Mouse (Mus musculus) midbrain, embryonic 12.5 days (tissue): ENCODE data around the gene Calcoco2. TPM values are rescaled to one million over a fixed set of nuclear protein-coding genes. Genes with fewer than 3 reads are reported as not detected.

Experiments used
- ATAC-seq: fragments of 200-750 bp; cut with Nextera tagmentation; 2 replicates; pipeline ENCODE4 v1.8.0; 2017; ENCODE audit warnings: low read depth, moderate TSS enrichment, moderate library complexity; ENCODE audit not compliant: low FRiP score
- H3K27ac ChIP-seq: fragments of 300-500 bp; sonication (generic); replicated peaks from 2 replicates; pipeline ENCODE4 v1.5.1; 2016; ENCODE audit warnings: mild to moderate bottlenecking
- H3K27me3 ChIP-seq: fragments of 300-500 bp; sonication (generic); 2 replicates; pipeline ENCODE4 v1.6.1; 2016; ENCODE audit warnings: mild to moderate bottlenecking
- H3K36me3 ChIP-seq: fragments of 300-500 bp; sonication (generic); 2 replicates; pipeline ENCODE4 v1.6.1; 2016
- H3K4me1 ChIP-seq: fragments of 300-500 bp; sonication (generic); 2 replicates; pipeline ENCODE4 v1.6.1; 2016
- H3K4me2 ChIP-seq: fragments of 300-500 bp; sonication (generic); replicated peaks from 2 replicates; pipeline ENCODE4 v1.6.1; 2016; ENCODE audit warnings: mild to moderate bottlenecking, moderate library complexity
- H3K4me3 ChIP-seq: fragments of 300-500 bp; sonication (generic); 2 replicates; pipeline ENCODE4 v1.5.1; 2016; ENCODE audit warnings: mild to moderate bottlenecking
- H3K9ac ChIP-seq: fragments of 300-500 bp; sonication (generic); replicated peaks from 2 replicates; pipeline ENCODE4 v1.6.1; 2016; ENCODE audit warnings: mild to moderate bottlenecking, moderate library complexity
- H3K9me3 ChIP-seq: fragments of 300-500 bp; sonication (generic); 2 replicates; pipeline ENCODE4 v1.6.1; 2016; ENCODE audit warnings: mild to moderate bottlenecking
- WGBS: fragments of 180-500 bp; shearing (Covaris S2); methylation state at CpG from one replicate; pipeline ENCODE4 v1.1.7; 2016; 5-methylcytosine and 5-hydroxymethylcytosine counted together
- polyA plus RNA-seq: library from polyadenylated mRNA; unstranded; fragments of >200 nt; fragmentation: Nextera tagmentation; extraction: Ambion mirVana; gene quantifications from 2 replicates; pipeline ENCODE4 v1.2.1, GENCODE M21; 2016

Gene Calcoco2
- polyA plus RNA-seq, 1 experiment from 2014 or later, result not detected

GRCm38 (mm10) chr11:96058309-96058708 lies 53.5 kb downstream of the Calcoco2 start:
- Histone ChIP-seq H3K27me3 (no peaks in the 10 kb centered on the region), H3K4me2 (no peak overlapping the region), H3K4me1 (peaks cover 9% of the 10 kb centered on the region), H3K36me3 (peaks cover 79% of the 10 kb centered on the region), H3K9me3 (no peaks in the 10 kb centered on the region), H3K27ac (no peak overlapping the region), H3K9ac (no peak overlapping the region), H3K4me3 (no peak overlapping the region)
- ATAC-seq, result no peak
- WGBS, result 95% methylated on average over 4 of the region's 4 CpGs

GRCm38 (mm10) chr11:96050854-96051253 lies 60.9 kb downstream of the Calcoco2 start:
- no peaks in the 10 kb centered on the region for H3K4me1 ChIP-seq
- no peaks in the 10 kb centered on the region for H3K9me3 ChIP-seq
- 98% methylated on average over 3 of the region's 3 CpGs for WGBS
- H3K4me3 ChIP-seq, result no peak overlapping the region
- H3K27ac ChIP-seq, result no peak overlapping the region
- no peak overlapping the region for H3K9ac ChIP-seq
- no peaks in the 10 kb centered on the region for H3K27me3 ChIP-seq
- H3K36me3 ChIP-seq, result peaks cover 85% of the 10 kb centered on the region
- ATAC-seq, result no peak
- no peak overlapping the region for H3K4me2 ChIP-seq

GRCm38 (mm10) chr11:96049939-96050338 lies 61.8 kb downstream of the Calcoco2 start:
- no peak overlapping the region for H3K27ac ChIP-seq
- H3K9me3 ChIP-seq, result no peaks in the 10 kb centered on the region
- H3K4me1 ChIP-seq, result no peaks in the 10 kb centered on the region
- 76% methylated on average over 4 of the region's 4 CpGs for WGBS
- H3K36me3 ChIP-seq, result peaks cover 84% of the 10 kb centered on the region
- no peak overlapping the region for H3K4me2 ChIP-seq
- no peak for ATAC-seq
- H3K27me3 ChIP-seq, result no peaks in the 10 kb centered on the region
- H3K4me3 ChIP-seq, result no peak overlapping the region
- H3K9ac ChIP-seq, result no peak overlapping the region

Other genes with a start within 250 kb of the Calcoco2 start
- not detected in 2 replicates for gene B4galnt2, start 197.1 kb downstream of the Calcoco2 start, polyA plus RNA-seq
- 98.1 and 104 TPM in 2 replicates for gene Igf2bp1, start 106.0 kb downstream of the Calcoco2 start, polyA plus RNA-seq
- not detected in 2 replicates for gene Gip, start 87.4 kb downstream of the Calcoco2 start, polyA plus RNA-seq
- gene Snf8, start 77.1 kb downstream of the Calcoco2 start, polyA plus RNA-seq, result 111 and 126 TPM in 2 replicates
- gene Ube2z, start 46.6 kb downstream of the Calcoco2 start, polyA plus RNA-seq, result 36.1 and 42.1 TPM in 2 replicates
- 364 and 367 TPM in 2 replicates for gene Atp5g1, start 36.3 kb downstream of the Calcoco2 start, polyA plus RNA-seq
- not detected in 2 replicates for gene Ttll6, start 21.8 kb upstream of the Calcoco2 start, polyA plus RNA-seq
- not detected in 2 replicates for gene Hoxb13, start 82.4 kb upstream of the Calcoco2 start, polyA plus RNA-seq
- gene Hoxb9, start 159.5 kb upstream of the Calcoco2 start, polyA plus RNA-seq, result not detected in 2 replicates
- not detected in 2 replicates for gene Hoxb8, start 169.9 kb upstream of the Calcoco2 start, polyA plus RNA-seq
- gene Hoxb7, start 174.7 kb upstream of the Calcoco2 start, polyA plus RNA-seq, result not detected in 2 replicates
- not detected in 2 replicates for gene Hoxb6, start 180.5 kb upstream of the Calcoco2 start, polyA plus RNA-seq
- gene Hoxb5, start 191.4 kb upstream of the Calcoco2 start, polyA plus RNA-seq, result not detected in 2 replicates
- gene Hoxb4, start 206.3 kb upstream of the Calcoco2 start, polyA plus RNA-seq, result not detected in 2 replicates
- not detected in 2 replicates for gene Hoxb3, start 211.4 kb upstream of the Calcoco2 start, polyA plus RNA-seq
- gene Hoxb2, start 238.6 kb upstream of the Calcoco2 start, polyA plus RNA-seq, result 0.15 and 0.38 TPM in 2 replicates